Mouse (Mus musculus) intestine, embryonic 14.5 days (tissue): ENCODE data around the gene Rpl12. TPM values are rescaled to one million over a fixed set of nuclear protein-coding genes. Genes with fewer than 3 reads are reported as not detected.

Source experiments
- ATAC-seq: fragments of 200-750 bp; cut with Nextera tagmentation; replicated peaks from 2 replicates; pipeline ENCODE4 v1.8.0; 2017; ENCODE audit warnings: low read depth, moderate number of reproducible peaks, moderate TSS enrichment, moderate library complexity; ENCODE audit not compliant: low FRiP score, low TSS enrichment
- DNase-seq: peaks from one replicate; pipeline ENCODE4 v3.0.0-alpha.2; 2018; ENCODE audit warnings: low spot score
- H3K27ac ChIP-seq: fragments of 300-500 bp; sonication (generic); 2 replicates; pipeline ENCODE4 v1.5.1; 2014; ENCODE audit warnings: low read depth, mild to moderate bottlenecking, control low read depth
- H3K27me3 ChIP-seq: fragments of 300-500 bp; sonication (generic); replicated peaks from 2 replicates; pipeline ENCODE4 v1.6.1; 2014; ENCODE audit warnings: low read length, control low read depth; ENCODE audit not compliant: control insufficient read depth, insufficient read depth
- H3K36me3 ChIP-seq: fragments of 300-500 bp; sonication (generic); 2 replicates; pipeline ENCODE4 v1.6.1; 2014; ENCODE audit warnings: low read length, control low read depth; ENCODE audit not compliant: control insufficient read depth, insufficient read depth
- H3K4me1 ChIP-seq: fragments of 300-500 bp; sonication (generic); replicated peaks from 2 replicates; pipeline ENCODE4 v1.6.1; 2014; ENCODE audit warnings: low read length, control low read depth, mixed read lengths; ENCODE audit not compliant: control insufficient read depth, insufficient read depth
- H3K4me2 ChIP-seq: fragments of 300-500 bp; sonication (generic); 2 replicates; pipeline ENCODE4 v1.6.1; 2014; ENCODE audit warnings: low read length
- H3K4me3 ChIP-seq: fragments of 300-500 bp; sonication (generic); 2 replicates; pipeline ENCODE4 v1.5.1; 2014; ENCODE audit warnings: low read depth, low read length, control low read depth, mixed read lengths
- H3K9ac ChIP-seq: fragments of 300-500 bp; sonication (generic); 2 replicates; pipeline ENCODE4 v1.6.1; 2014; ENCODE audit warnings: mild to moderate bottlenecking, low read length
- H3K9me3 ChIP-seq: fragments of 300-500 bp; sonication (generic); 2 replicates; pipeline ENCODE4 v1.6.1; 2016; ENCODE audit warnings: low read length, control low read depth; ENCODE audit not compliant: control insufficient read depth
- WGBS: fragments of 180-500 bp; shearing (Covaris S2); extraction: QIAGEN DNeasy Blood & Tissue Kit; methylation state at CpG from one replicate; pipeline ENCODE4 v1.1.7; 2014; 5-methylcytosine and 5-hydroxymethylcytosine counted together
- polyA plus RNA-seq: library from polyadenylated mRNA; unstranded; fragments of >200 nt; fragmentation: Nextera tagmentation; extraction: Ambion mirVana; gene quantifications from 2 replicates; pipeline ENCODE4 v1.2.1, GENCODE M21; 2014

The Rpl12 gene
- polyA plus RNA-seq, 1 experiment from 2014 or later, result 272 TPM

GRCm38 (mm10) chr2:32966689-32967631 lies 5.6 kb downstream of the Rpl12 start:
- peaks cover 26% of the 10 kb centered on the region for H3K36me3 ChIP-seq
- peak; percentile 78 for ATAC-seq
- peak overlapping the region; percentile 74 for H3K4me2 ChIP-seq
- peak overlapping the region; percentile 67 for H3K4me3 ChIP-seq
- H3K9me3 ChIP-seq, result no peaks in the 10 kb centered on the region
- H3K4me1 ChIP-seq, result peaks cover 35% of the 10 kb centered on the region
- peak; percentile 91 for DNase-seq
- 1% methylated on average over 55 of the region's 55 CpGs for WGBS
- H3K27me3 ChIP-seq, result no peaks in the 10 kb centered on the region
- peak overlapping the region; percentile 97 for H3K27ac ChIP-seq
- H3K9ac ChIP-seq, result peak overlapping the region; percentile 79

GRCm38 (mm10) chr2:32968024-32968614 lies 6.8 kb downstream of the Rpl12 start:
- WGBS, result 81% methylated on average over 9 of the region's 9 CpGs
- Histone ChIP-seq H3K9me3 (no peaks in the 10 kb centered on the region), H3K4me1 (peaks cover 31% of the 10 kb centered on the region), H3K9ac (peak overlapping the region; percentile 79; the same call in 1 of the 2 replicates), H3K27me3 (no peaks in the 10 kb centered on the region), H3K27ac (no peak overlapping the region), H3K4me3 (no peak overlapping the region), H3K36me3 (peaks cover 19% of the 10 kb centered on the region), H3K4me2 (0 out of 2 replicates have a peak overlapping the region, but pooled peaks have one; percentile 74)
- ATAC-seq, result no peak
- DNase-seq, result no peak

GRCm38 (mm10) chr2:32969326-32969725 lies 8.0 kb downstream of the Rpl12 start:
- Histone ChIP-seq H3K4me3 (no peak overlapping the region), H3K4me1 (peaks cover 19% of the 10 kb centered on the region), H3K36me3 (peaks cover 17% of the 10 kb centered on the region), H3K9ac (no peak overlapping the region), H3K9me3 (no peaks in the 10 kb centered on the region), H3K4me2 (no peak overlapping the region), H3K27ac (no peak overlapping the region), H3K27me3 (no peaks in the 10 kb centered on the region)
- WGBS, result 73% methylated on average over 8 of the region's 8 CpGs
- ATAC-seq, result no peak
- no peak for DNase-seq

- Histone ChIP-seq H3K27ac (no peak overlapping the region), H3K27me3 (no peaks in the 10 kb centered on the region), H3K4me1 (peaks cover 12% of the 10 kb centered on the region), H3K9ac (no peak overlapping the region), H3K36me3 (peaks cover 21% of the 10 kb centered on the region), H3K4me3 (no peak overlapping the region), H3K4me2 (no peak overlapping the region), H3K9me3 (no peaks in the 10 kb centered on the region)
- DNase-seq, result no peak
- 61% methylated on average over 9 of the region's 9 CpGs for WGBS
- no peak for ATAC-seq
These were observed 9.9 kb downstream of the Rpl12 start for GRCm38 (mm10) chr2:32971235-32971634.

- ATAC-seq, result no peak
- Histone ChIP-seq H3K9me3 (no peaks in the 10 kb centered on the region), H3K4me3 (no peak overlapping the region), H3K4me1 (no peaks in the 10 kb centered on the region), H3K27ac (no peak overlapping the region), H3K9ac (no peak overlapping the region), H3K27me3 (no peaks in the 10 kb centered on the region), H3K36me3 (peaks cover 24% of the 10 kb centered on the region), H3K4me2 (no peak overlapping the region)
- 91% methylated on average over 8 of the region's 8 CpGs for whole genome bisulfite sequencing
- no peak for DNase-seq
These were observed 12.9 kb downstream of the Rpl12 start for GRCm38 (mm10) chr2:32974216-32974615.

- H3K36me3 ChIP-seq, result peaks cover 24% of the 10 kb centered on the region
- no peaks in the 10 kb centered on the region for H3K27me3 ChIP-seq
- H3K4me1 ChIP-seq, result peaks cover 6% of the 10 kb centered on the region
- no peak overlapping the region for H3K4me3 ChIP-seq
- H3K27ac ChIP-seq, result no peak overlapping the region
- DNase-seq (no peak), ATAC-seq (no peak)
- H3K4me2 ChIP-seq, result no peak overlapping the region
- no peak overlapping the region for H3K9ac ChIP-seq
- no peaks in the 10 kb centered on the region for H3K9me3 ChIP-seq
- 81% methylated on average over 5 of the region's 5 CpGs for WGBS
These were observed 15.8 kb downstream of the Rpl12 start for GRCm38 (mm10) chr2:32977114-32977513.

- Histone ChIP-seq H3K27ac (no peak overlapping the region), H3K9ac (no peak overlapping the region), H3K27me3 (no peaks in the 10 kb centered on the region), H3K36me3 (peaks cover 19% of the 10 kb centered on the region), H3K4me2 (no peak overlapping the region), H3K9me3 (no peaks in the 10 kb centered on the region), H3K4me1 (peaks cover 6% of the 10 kb centered on the region), H3K4me3 (no peak overlapping the region)
- WGBS, result 75% methylated on average over 3 of the region's 3 CpGs
- DNase-seq, result no peak
- no peak for ATAC-seq
These were observed 17.3 kb downstream of the Rpl12 start for GRCm38 (mm10) chr2:32978675-32979074.

GRCm38 (mm10) chr2:32979675-32980074 lies 18.3 kb downstream of the Rpl12 start:
- H3K4me3 ChIP-seq, result no peak overlapping the region
- no peaks in the 10 kb centered on the region for H3K27me3 ChIP-seq
- ATAC-seq, result no peak
- no peak overlapping the region for H3K9ac ChIP-seq
- no peak overlapping the region for H3K4me2 ChIP-seq
- DNase-seq, result no peak
- no peak overlapping the region for H3K27ac ChIP-seq
- peaks cover 9% of the 10 kb centered on the region; the same call in 1 of the 2 replicates for H3K36me3 ChIP-seq
- 89% methylated on average over 7 of the region's 7 CpGs for WGBS
- H3K4me1 ChIP-seq, result peaks cover 6% of the 10 kb centered on the region
- H3K9me3 ChIP-seq, result no peaks in the 10 kb centered on the region
